Mouse (Mus musculus) erythroblast, embryonic 14.5 days (primary cell): Measurements from ENCODE around the gene Anxa3. TPM values are rescaled to one million over a fixed set of nuclear protein-coding genes. Genes with fewer than 3 reads are reported as not detected.

Source experiments
- H3K27me3 ChIP-seq: 2 replicates; pipeline ENCODE4 v1.6.1; 2012; ENCODE audit warnings: inconsistent platforms; ENCODE audit not compliant: control insufficient read depth
- H3K36me3 ChIP-seq: 2 replicates; pipeline ENCODE4 v1.6.1; 2012; ENCODE audit warnings: mild to moderate bottlenecking, inconsistent platforms; ENCODE audit not compliant: control insufficient read depth
- H3K4me1 ChIP-seq: 2 replicates; pipeline ENCODE4 v1.6.1; 2012; ENCODE audit warnings: inconsistent platforms; ENCODE audit not compliant: control insufficient read depth
- H3K4me3 ChIP-seq: replicated peaks from 2 replicates; pipeline ENCODE3; 2012; ENCODE audit warnings: moderate library complexity, mild to moderate bottlenecking, inconsistent platforms
- H3K9me3 ChIP-seq: 2 replicates; pipeline ENCODE4 v1.6.1; 2012; ENCODE audit warnings: low read length, inconsistent platforms, mixed read lengths; ENCODE audit not compliant: control insufficient read depth
- GATA1 ChIP-seq: IDR thresholded peaks from 2 replicates; pipeline ENCODE4 v1.6.1; 2012; ENCODE audit warnings: low read length, inconsistent platforms, mixed read lengths
- TAL1 ChIP-seq: IDR thresholded peaks from 3 replicates; pipeline ENCODE4 v1.6.1; 2012; ENCODE audit warnings: low read length, inconsistent platforms, mixed read lengths
- polyA plus RNA-seq: library from polyadenylated mRNA; stranded (reverse); fragments of >175 nt; gene quantifications from 2 replicates; pipeline ENCODE4 v1.2.3, GENCODE M21; 2012

The Anxa3 gene
- polyA plus RNA-seq, 1 experiment: not detected

GRCm38 (mm10) chr5:96868893-96869292 is 75.8 kb downstream of the Anxa3 start:
- Histone ChIP-seq H3K4me3 (no peak overlapping the region), H3K9me3 (no peaks in the 10 kb centered on the region), H3K36me3 (no peaks in the 10 kb centered on the region), H3K27me3 (peaks cover 17% of the 10 kb centered on the region), H3K4me1 (no peaks in the 10 kb centered on the region)
- TF ChIP-seq TAL1: no peak
- TF ChIP-seq GATA1: no peak

GRCm38 (mm10) chr5:96870996-96871395 is 77.9 kb downstream of the Anxa3 start:
- H3K27me3 ChIP-seq: peaks cover 17% of the 10 kb centered on the region
- no peaks in the 10 kb centered on the region for H3K36me3 ChIP-seq
- H3K4me3 ChIP-seq: no peak overlapping the region
- no peaks in the 10 kb centered on the region for H3K9me3 ChIP-seq
- TF ChIP-seq GATA1 (no peak), TAL1 (no peak)
- H3K4me1 ChIP-seq: no peaks in the 10 kb centered on the region

- H3K27me3 ChIP-seq: peaks cover 3% of the 10 kb centered on the region; the same call in 1 of the 2 replicates
- H3K9me3 ChIP-seq: peaks cover 4% of the 10 kb centered on the region
- no peak overlapping the region for H3K4me3 ChIP-seq
- TF ChIP-seq GATA1 (no peak), TAL1 (no peak)
- no peaks in the 10 kb centered on the region for H3K36me3 ChIP-seq
- peaks cover 33% of the 10 kb centered on the region for H3K4me1 ChIP-seq
Measured at GRCm38 (mm10) chr5:96878178-96878577, 85.0 kb downstream of the Anxa3 start.

- Histone ChIP-seq H3K9me3 (peaks cover 4% of the 10 kb centered on the region), H3K27me3 (peaks cover 3% of the 10 kb centered on the region; the same call in 1 of the 2 replicates), H3K4me1 (peaks cover 40% of the 10 kb centered on the region), H3K4me3 (no peak overlapping the region), H3K36me3 (no peaks in the 10 kb centered on the region)
- TF ChIP-seq TAL1 (no peak), GATA1 (no peak)
Measured at GRCm38 (mm10) chr5:96878851-96879540, 85.9 kb downstream of the Anxa3 start.

GRCm38 (mm10) chr5:96880231-96880630 is 87.1 kb downstream of the Anxa3 start:
- Histone ChIP-seq H3K9me3 (peaks cover 4% of the 10 kb centered on the region), H3K4me1 (peaks cover 46% of the 10 kb centered on the region), H3K27me3 (peaks cover 3% of the 10 kb centered on the region; the same call in 1 of the 2 replicates), H3K4me3 (no peak overlapping the region), H3K36me3 (no peaks in the 10 kb centered on the region)
- TF ChIP-seq GATA1 (no peak), TAL1 (no peak)

GRCm38 (mm10) chr5:96881118-96881517 is 88.0 kb downstream of the Anxa3 start:
- peaks cover 54% of the 10 kb centered on the region for H3K4me1 ChIP-seq
- H3K4me3 ChIP-seq: no peak overlapping the region
- peaks cover 4% of the 10 kb centered on the region for H3K9me3 ChIP-seq
- peaks cover 3% of the 10 kb centered on the region; the same call in 1 of the 2 replicates for H3K27me3 ChIP-seq
- TF ChIP-seq GATA1 (no peak), TAL1 (no peak)
- no peaks in the 10 kb centered on the region for H3K36me3 ChIP-seq

- H3K4me3 ChIP-seq: no peak overlapping the region
- peaks cover 2% of the 10 kb centered on the region; the same call in 1 of the 2 replicates for H3K27me3 ChIP-seq
- H3K36me3 ChIP-seq: no peaks in the 10 kb centered on the region
- TF ChIP-seq TAL1: no peak
- TF ChIP-seq GATA1: no peak
- peaks cover 4% of the 10 kb centered on the region for H3K9me3 ChIP-seq
- H3K4me1 ChIP-seq: peaks cover 54% of the 10 kb centered on the region
Measured at GRCm38 (mm10) chr5:96881613-96882012, 88.5 kb downstream of the Anxa3 start.

- TF ChIP-seq GATA1 (no peak), TAL1 (no peak)
- Histone ChIP-seq H3K4me3 (no peak overlapping the region), H3K4me1 (peaks cover 47% of the 10 kb centered on the region), H3K27me3 (no peaks in the 10 kb centered on the region), H3K36me3 (no peaks in the 10 kb centered on the region), H3K9me3 (no peaks in the 10 kb centered on the region)
Measured at GRCm38 (mm10) chr5:96885202-96885601, 92.1 kb downstream of the Anxa3 start.

GRCm38 (mm10) chr5:96888396-96888795 is 95.3 kb downstream of the Anxa3 start:
- TF ChIP-seq TAL1: no peak
- TF ChIP-seq GATA1: no peak
- H3K27me3 ChIP-seq: no peaks in the 10 kb centered on the region; the same call in 1 of the 2 replicates
- peaks cover 35% of the 10 kb centered on the region for H3K4me1 ChIP-seq
- no peaks in the 10 kb centered on the region for H3K9me3 ChIP-seq
- no peaks in the 10 kb centered on the region for H3K36me3 ChIP-seq
- H3K4me3 ChIP-seq: no peak overlapping the region

- no peaks in the 10 kb centered on the region for H3K36me3 ChIP-seq
- H3K4me1 ChIP-seq: peaks cover 26% of the 10 kb centered on the region
- no peaks in the 10 kb centered on the region for H3K9me3 ChIP-seq
- no peak overlapping the region for H3K4me3 ChIP-seq
- TF ChIP-seq GATA1: no peak
- no peak for TF ChIP-seq TAL1
- H3K27me3 ChIP-seq: no peaks in the 10 kb centered on the region; the same call in 1 of the 2 replicates
Measured at GRCm38 (mm10) chr5:96890367-96890766, 97.2 kb downstream of the Anxa3 start.

Other genes starting within 250 kb of the Anxa3 start
- 2.1 and 2.5 TPM in 2 replicates for gene Bmp2k, start 204.3 kb downstream of the Anxa3 start, polyA plus RNA-seq